Mouse (Mus musculus) central nervous system, embryonic 18 days (tissue): ENCODE data around the gene Vamp8. TPM values are rescaled to one million over a fixed set of nuclear protein-coding genes. Genes with fewer than 3 reads are reported as not detected.

ENCODE experiments used
- polyA plus RNA-seq: library from polyadenylated mRNA; depleted of rRNA; stranded (reverse); fragments of >200 nt; gene quantifications from 2 replicates; pipeline ENCODE4 v1.2.3, GENCODE M21; 2012; rRNA removed

The Vamp8 gene
- polyA plus RNA-seq = 16.6 and 18.5 TPM in 2 replicates

DNA sequence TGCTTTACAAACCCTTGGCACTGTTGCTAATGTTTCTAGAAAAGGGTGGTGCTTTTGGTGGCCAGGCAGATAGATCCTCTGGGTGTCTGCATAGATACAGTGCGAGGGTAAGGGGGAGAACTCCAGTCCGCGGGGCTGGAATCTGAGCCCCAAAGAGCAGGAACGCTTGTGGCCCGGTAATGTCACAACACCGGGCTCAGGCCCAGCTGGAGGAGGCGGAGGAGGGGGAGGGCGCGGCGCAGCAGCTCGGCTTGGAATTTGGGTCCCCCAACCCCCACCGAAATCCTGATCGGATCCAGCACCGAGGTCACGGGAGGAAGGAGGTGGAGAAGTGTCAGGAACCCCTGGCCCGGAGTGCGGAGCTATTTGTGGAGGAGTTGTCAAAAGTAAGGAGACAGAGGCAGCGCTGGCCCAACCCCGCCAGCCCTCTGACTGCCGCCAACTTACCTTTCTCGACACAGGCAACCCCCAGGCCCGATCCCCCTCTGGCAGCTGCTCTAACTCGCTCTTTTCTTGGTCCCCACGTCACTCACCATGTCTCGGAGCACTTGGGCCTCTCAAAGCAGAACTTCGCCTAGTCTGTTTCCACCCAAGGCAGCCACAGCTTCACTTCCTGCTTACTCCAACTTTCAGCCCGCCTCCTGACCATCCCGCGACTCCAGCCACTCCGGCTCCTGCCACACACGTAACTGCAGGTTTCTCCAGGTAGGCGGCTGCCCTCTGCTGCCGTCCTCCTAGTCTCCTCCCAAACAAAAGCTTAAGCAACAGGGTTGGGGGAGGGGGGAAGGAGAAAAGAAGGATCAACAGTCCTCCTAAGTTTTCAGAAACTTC, at the start of gene Vamp8:
Gene Vamp8 (minus strand): TSS at position 763 of the 831 bp plus-strand sequence.

DNA sequence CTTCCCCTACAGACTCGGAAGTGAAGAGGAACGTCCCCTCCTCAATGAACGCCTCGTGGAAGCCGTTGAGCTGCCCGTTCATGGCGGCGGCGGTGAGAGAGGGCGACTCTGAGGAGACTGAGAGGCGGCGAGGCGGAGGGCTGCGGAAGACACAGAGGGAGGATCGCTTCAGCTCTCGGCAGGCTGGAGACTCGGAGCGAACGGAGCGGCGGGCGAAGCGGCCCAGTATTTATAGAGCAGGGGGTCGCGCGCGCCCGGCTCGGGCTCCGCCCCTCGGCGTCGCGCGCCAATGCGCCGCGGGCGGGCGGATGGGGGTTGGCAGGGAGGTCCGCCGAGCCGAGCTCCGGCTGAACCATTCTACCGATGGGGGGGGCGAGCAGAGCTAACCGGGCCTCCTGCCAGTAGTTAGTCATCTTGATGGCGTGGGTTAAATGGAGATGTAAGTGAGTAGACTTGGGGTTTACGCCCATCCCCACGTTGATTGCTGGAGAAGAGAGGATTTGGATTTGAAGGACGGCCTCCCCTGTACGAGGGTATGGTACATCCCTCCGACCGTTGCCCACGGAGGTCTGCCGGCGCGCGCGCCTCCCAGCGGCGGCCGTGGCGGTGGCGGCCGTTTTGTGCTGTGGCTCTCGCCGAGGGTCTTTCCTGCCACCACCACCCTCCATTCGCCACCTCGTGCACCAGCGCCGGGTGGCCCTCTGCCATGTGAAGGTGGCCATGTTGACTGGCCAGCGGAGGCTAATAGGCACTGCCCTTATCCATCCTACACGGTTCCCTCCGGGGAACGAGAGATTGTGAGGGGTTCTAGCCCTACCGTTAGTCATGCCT, 49.1 kb upstream of the Vamp8 start, which contains the start of gene Mat2a:
Gene Mat2a (minus strand): TSS at position 204 of the 831 bp plus-strand sequence.

DNA sequence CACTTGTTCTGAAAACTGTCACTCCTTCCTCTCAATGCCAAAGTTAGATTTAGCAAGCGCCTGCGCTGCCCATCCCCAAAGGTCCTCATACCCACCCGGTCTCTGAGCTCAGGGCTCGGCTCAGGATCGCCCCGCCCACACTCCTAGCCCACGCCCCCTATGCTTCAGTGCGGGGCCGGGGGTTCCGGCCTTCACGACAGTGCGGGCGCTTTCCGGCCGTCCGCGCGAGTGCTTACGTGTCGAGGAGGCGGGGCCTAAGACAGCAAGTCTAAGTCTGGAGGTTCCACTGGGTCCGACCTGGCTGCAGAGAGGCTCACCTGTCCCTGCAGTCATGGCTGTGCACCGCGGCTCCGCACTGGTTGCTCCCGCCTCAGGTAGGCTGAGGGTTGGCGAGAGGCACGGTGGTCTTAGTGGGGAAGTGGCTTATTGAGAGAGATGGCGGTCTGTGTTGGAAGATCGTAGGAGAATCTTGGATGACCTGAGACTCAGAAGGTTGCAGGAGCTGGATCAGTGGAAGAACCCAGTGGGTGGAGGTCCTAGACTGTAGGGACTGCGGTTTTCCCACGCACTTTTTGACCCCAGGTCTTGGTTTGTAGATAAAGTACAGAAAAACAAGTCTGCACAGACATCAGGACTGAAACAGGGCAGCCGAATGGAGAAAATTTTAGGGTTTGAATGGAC, 23.7 kb upstream of the Vamp8 start, which contains the start of gene Ggcx:
Gene Ggcx (plus strand): TSS at position 233 of the 681 bp plus-strand sequence.

DNA sequence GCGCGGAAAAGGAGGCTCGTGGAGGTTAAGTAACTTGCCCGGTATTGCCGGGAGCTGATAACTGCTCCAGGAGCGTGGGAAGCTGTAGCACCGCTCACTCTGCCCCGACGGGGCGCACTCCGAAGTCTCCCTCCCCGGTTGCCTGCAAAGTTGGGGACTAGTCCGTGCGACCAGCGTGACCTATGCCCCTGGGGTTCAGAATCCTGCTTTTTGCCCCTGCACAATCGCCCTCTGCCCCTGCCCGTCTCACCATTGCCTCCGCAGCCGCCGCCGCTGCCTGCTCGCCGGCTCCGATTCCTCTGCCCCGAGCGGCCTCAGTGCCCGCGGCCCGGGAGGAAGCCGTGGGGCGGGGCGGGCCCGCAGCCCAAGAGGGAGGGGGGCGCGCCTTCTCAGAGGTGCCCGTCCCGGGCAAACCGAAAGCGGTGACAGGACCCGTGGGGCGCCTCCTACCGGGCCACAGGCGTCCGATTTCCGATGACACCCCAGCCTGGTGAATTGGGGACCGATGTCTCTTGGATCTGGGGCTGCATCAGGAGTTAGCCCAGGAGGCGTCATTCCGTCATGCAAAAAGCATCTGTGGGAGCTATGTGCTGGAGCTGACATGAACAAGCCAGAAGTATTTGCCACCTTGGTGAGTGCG, 10.3 kb downstream of the Vamp8 start, which contains the start of gene Vamp5:
Gene Vamp5 (minus strand): TSS at position 338 of the 640 bp plus-strand sequence.

DNA sequence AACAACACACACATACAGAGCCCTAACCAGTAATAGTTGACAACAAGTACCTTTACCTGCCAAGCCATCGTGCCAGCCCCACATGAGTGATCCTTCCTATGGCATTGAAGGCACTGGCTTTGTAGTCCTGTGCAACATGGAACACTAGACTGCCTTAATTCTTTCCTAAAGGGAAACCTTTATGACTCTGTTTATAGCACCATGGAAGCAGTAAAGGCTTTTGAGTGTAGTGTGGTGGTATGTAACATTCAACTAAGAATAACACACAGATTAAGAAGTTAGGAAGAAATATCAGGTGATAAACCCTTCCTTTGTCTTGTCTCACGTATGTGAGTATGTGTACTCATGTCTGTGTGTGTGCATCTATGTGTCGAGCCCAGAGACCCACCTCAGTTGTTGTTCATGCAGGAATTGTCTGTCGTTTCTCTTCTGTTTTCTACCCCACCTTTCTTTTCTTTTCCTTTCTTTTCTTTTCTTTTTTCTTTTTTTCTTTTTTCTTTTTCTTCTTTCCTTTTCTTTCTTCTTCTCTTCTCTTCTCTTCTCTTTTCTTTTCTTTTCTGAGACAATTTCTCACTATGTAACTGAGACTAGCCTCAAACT, 23.6 kb downstream of the Vamp8 start, which contains the start of gene Rnf181:
Gene Rnf181 (minus strand): TSS at position 113 of the 600 bp plus-strand sequence.

DNA sequence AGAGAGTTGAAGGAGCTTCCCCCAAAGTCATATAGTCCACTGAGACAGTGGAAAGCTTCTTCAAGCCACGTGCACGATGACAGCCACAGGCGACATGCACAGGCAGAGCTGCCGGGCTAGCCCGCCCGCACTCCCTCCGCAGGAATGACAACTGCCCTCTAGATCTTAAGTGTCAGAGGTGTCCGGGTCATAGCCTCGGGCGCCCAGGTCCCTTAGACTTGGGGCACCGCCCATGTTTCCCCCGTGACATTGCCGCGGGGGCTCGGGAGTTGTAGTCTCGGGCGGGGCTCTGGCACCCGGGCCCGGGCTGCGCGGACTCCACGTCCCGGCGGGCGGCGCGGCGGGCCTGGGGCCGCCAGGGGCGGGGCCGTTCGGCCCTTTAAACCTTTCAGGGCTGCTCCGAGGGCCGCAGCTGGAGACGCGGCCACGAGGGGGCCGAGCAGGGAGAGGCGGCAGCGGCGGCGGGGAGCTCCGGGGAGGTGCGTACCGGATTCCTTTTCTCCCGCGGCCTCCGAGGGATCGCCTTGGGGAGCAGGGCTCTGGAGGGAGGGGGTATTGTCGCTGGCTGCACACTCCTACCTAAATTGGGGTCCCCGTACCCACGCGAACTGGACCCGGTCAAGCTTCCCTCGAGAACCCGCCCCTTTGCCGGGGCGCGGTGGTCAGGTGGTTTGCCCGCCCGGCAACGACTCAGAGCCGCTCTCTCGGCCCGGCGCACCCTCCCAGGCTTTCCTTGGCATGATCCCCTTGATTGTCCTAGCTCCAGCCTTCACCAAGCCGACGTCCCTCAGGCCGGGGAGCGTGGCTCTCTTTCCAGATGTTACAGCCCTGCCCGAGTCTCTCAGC, 35.2 kb downstream of the Vamp8 start, which contains the start of gene Tmem150a:
Gene Tmem150a (plus strand): TSS at position 382 of the 846 bp plus-strand sequence.

DNA sequence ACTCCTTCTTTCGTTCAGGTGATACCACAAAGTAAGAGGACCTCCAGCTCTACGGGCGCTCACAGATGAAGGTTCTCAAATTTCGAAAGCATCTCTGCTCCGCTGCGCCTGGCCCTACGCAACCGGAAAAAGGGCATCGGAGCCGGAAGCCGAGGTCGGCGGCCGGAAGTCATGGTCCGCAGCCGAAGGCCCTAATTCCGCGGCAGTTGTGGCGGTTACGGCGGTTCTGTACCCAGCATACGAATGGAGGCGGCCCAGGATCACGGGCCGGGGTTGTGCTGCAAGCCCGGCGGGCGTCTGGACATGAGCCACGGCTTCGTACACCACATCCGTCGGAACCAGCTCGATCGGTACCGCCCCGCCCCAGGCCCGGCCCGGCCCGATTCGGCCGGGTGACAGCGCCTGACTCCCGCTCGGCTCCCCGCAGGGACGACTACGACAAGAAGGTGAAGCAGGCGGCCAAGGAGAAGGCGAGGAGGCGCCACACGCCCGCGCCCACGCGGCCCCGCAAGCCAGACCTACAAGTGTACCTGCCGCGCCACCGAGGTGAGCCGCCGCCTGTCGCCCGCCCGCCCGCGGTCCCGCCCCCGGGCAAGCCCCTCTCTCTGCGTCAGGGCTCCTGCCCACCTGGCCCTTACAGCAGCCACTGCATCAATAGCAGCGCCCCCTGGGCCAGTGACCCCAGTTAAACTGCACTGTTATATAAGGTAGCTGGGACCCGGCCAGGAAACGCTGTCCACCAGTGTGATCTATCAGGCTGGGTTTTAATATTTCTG, 43.1 kb downstream of the Vamp8 start, which contains the start of gene 0610030E20Rik:
Gene 0610030E20Rik (plus strand): TSS at position 152 of the 776 bp plus-strand sequence.

DNA sequence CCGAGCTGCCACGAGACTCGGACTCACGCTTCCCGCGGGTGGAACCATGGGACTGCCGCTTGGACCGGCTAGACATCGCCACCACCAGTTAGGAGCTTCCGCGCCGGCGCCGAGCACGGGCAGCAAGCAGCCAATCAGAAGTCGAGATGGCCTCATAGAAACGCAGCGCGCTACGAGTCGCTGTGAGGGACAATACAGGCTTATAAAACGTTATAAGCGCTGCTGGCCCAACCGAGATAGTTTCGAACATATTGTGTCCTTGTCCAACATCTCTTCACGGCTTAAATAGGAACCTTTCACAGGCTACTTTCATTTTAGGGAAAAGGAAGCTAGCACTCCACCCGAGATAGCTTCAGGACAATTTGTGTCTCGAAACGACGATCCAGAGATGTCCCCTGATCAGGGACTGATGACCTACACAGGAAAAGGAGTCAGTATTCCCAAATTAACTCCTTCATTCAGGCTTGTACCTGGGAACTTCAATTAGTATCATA, 45.4 kb downstream of the Vamp8 start, which contains the start of gene Usp39:
Gene Usp39 (minus strand): TSS at position 111 of the 494 bp plus-strand sequence.

Other genes with a start within 250 kb of the Vamp8 start
- gene Atoh8, start 155.1 kb downstream of the Vamp8 start, polyA plus RNA-seq = 1.7 and 3.1 TPM in 2 replicates
- gene Sftpb, start 86.1 kb downstream of the Vamp8 start, polyA plus RNA-seq = 0.26 and 0.39 TPM in 2 replicates
- gene Usp39, start 45.5 kb downstream of the Vamp8 start, polyA plus RNA-seq = 40.9 and 41.5 TPM in 2 replicates
- gene 0610030E20Rik, start 43.4 kb downstream of the Vamp8 start, polyA plus RNA-seq = 20.0 and 20.9 TPM in 2 replicates
- gene Tmem150a, start 35.3 kb downstream of the Vamp8 start, polyA plus RNA-seq = 46.0 and 52.2 TPM in 2 replicates
- gene Rnf181, start 23.7 kb downstream of the Vamp8 start, polyA plus RNA-seq = 60.0 and 60.7 TPM in 2 replicates
- gene Vamp5, start 10.2 kb downstream of the Vamp8 start, polyA plus RNA-seq = 11.6 and 13.3 TPM in 2 replicates
- gene Ggcx, start 23.6 kb upstream of the Vamp8 start, polyA plus RNA-seq = 19.1 and 19.3 TPM in 2 replicates
- gene Mat2a, start 48.9 kb upstream of the Vamp8 start, polyA plus RNA-seq = 287 and 303 TPM in 2 replicates
- 0.56 and 0.57 TPM in 2 replicates for gene Sh2d6, start 131.0 kb upstream of the Vamp8 start, polyA plus RNA-seq
- gene Capg, start 153.7 kb upstream of the Vamp8 start, polyA plus RNA-seq = 5.1 and 8.3 TPM in 2 replicates
- 14.2 and 14.4 TPM in 2 replicates for gene Elmod3, start 207.7 kb upstream of the Vamp8 start, polyA plus RNA-seq
- gene Retsat, start 207.8 kb upstream of the Vamp8 start, polyA plus RNA-seq = 3.8 TPM in 2 replicates
- 26.6 and 30.1 TPM in 2 replicates for gene Tgoln1, start 226.3 kb upstream of the Vamp8 start, polyA plus RNA-seq